Mouse (Mus musculus) MEL (cell line): Measurements from ENCODE around the gene Lztr1.

Experiments
- ELF1 ChIP-seq: IDR thresholded peaks from 2 replicates; pipeline ENCODE4 v1.6.1; 2014; ENCODE audit warnings: low read depth, mild to moderate bottlenecking, inconsistent platforms, low read length, improper control_type of control experiment, moderate library complexity
- MAFK ChIP-seq: IDR thresholded peaks from 2 replicates; pipeline ENCODE4 v1.6.1; 2011; ENCODE audit warnings: low read depth, mild to moderate bottlenecking, low read length, improper control_type of control experiment, borderline replicate concordance
- MAX ChIP-seq: IDR thresholded peaks from 2 replicates; pipeline ENCODE4 v1.6.1; 2011; ENCODE audit warnings: low read length, improper control_type of control experiment
- MAZ ChIP-seq: IDR thresholded peaks from 2 replicates; pipeline ENCODE4 v1.6.1; 2012; ENCODE audit warnings: low read depth, mild to moderate bottlenecking, inconsistent platforms, low read length, improper control_type of control experiment
- MYB ChIP-seq: IDR thresholded peaks from 2 replicates; pipeline ENCODE4 v1.6.1; 2011; ENCODE audit warnings: mild to moderate bottlenecking, low read depth, low read length, improper control_type of control experiment
- POLR2A ChIP-seq, 2 experiments: IDR thresholded peaks; 2 replicates each; pipeline ENCODE4 v1.6.1; 2011 to 2012; ENCODE audit warnings: low read length in 2 of 2, mild to moderate bottlenecking in 2 of 2, control low read depth in 1 of 2, improper control_type of control experiment in 1 of 2, low read depth in 1 of 2, moderate library complexity in 1 of 2; ENCODE audit not compliant: control insufficient read depth in 1 of 2, insufficient read depth in 1 of 2, poor library complexity in 1 of 2
- RCOR1 ChIP-seq: IDR thresholded peaks from 2 replicates; pipeline ENCODE4 v1.6.1; 2012; ENCODE audit warnings: low read depth, mild to moderate bottlenecking, inconsistent platforms, low read length, improper control_type of control experiment
- TBP ChIP-seq: IDR thresholded peaks from 2 replicates; pipeline ENCODE4 v1.8.0; 2011; ENCODE audit warnings: low read depth, low read length, improper control_type of control experiment
- USF2 ChIP-seq, 2 experiments: IDR thresholded peaks; 2 replicates each; pipeline ENCODE4 v1.6.1; 2011 to 2012; ENCODE audit warnings: improper control_type of control experiment in 2 of 2, low read length in 2 of 2, borderline replicate concordance in 1 of 2, inconsistent platforms in 1 of 2, low read depth in 1 of 2, mild to moderate bottlenecking in 1 of 2; ENCODE audit not compliant: insufficient read depth in 1 of 2
- ZNF384 ChIP-seq: IDR thresholded peaks from 2 replicates; pipeline ENCODE4 v1.6.1; 2012; ENCODE audit warnings: low read depth, mild to moderate bottlenecking, inconsistent platforms, low read length, improper control_type of control experiment

GRCm38 (mm10) chr16:17526223-17526622 is 17.7 kb downstream of the Lztr1 start:
- TF ChIP-seq POLR2A (IDR thresholded peaks at IDR 0.05; ENCODE audit: control insufficient read depth in 1 of 2, insufficient read depth in 1 of 2, low read depth in 1 of 2, low read length in 2 of 2, poor library complexity in 1 of 2) (no peak), MAX (no peak), MYB (no peak), MAZ (no peak), MAFK (no peak), USF2 (IDR thresholded peaks at IDR 0.05; ENCODE audit: borderline replicate concordance in 1 of 2, insufficient read depth in 1 of 2, low read depth in 1 of 2, low read length in 2 of 2) (no peak), TBP (no peak), RCOR1 (no peak), ELF1 (no peak), ZNF384 (no peak)
